Comparison of ENCODE assay signal across 23 mouse cellular contexts in the genomic region with DNA sequence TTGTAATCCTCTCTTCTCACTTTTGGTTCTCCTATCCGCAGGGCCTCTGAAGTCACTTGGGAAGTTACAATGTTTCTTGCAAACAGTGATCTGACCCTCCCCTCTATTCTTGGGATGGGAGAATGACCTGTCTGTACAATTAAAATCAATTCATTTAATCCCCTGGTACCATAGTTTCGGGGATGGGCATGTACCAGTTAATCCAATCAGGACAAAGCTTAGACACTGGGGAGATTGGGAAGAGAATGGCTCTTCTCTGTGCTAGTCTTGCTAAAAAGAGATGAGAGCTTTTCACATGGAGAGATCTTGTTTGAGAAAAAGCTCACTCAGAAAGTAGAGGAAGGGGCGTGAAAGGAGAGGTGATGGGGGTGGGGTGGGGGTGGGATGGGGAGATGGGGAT.
A peak's percentile ranks its signal among the peaks of the same experiment; 100 is the strongest.
DNase-seq lines count a peak whose midpoint lies in the region; ATAC-seq lines count a peak whose summit lies in the region.
"Had no signal": no experiment of that assay in that cellular context is flagged by ENCODE, and none has a peak within 500 bp of the region (broad histone marks: within the 10 kb centered on the region; RNA-seq: fewer than 3 reads in every experiment).

No protein-coding gene starts in this region.

- H3K27ac ChIP-seq in hindbrain, embryonic 10.5 days, result no peak overlapping the region
- no peak overlapping the region for H3K27ac ChIP-seq in hindbrain, embryonic 11.5 days (ENCODE audit: low read depth, low read length)
- no peak overlapping the region for H3K27ac ChIP-seq in hindbrain, embryonic 15.5 days (replicated peaks)
- no peak overlapping the region for H3K27ac ChIP-seq in midbrain, embryonic 12.5 days (replicated peaks)
- no peak overlapping the region for H3K27ac ChIP-seq in neural tube, embryonic 15.5 days (replicated peaks)
- H3K27ac ChIP-seq: embryonic facial prominence, embryonic 15.5 days; limb, embryonic 13.5 days; liver, embryonic 12.5 days had no signal

- H3K4me2 ChIP-seq in hindbrain, embryonic 11.5 days (replicated peaks; ENCODE audit: low read depth, low read length), result no peak overlapping the region
- H3K4me2 ChIP-seq in hindbrain, embryonic 15.5 days, result peak overlapping the region; percentile 58; the same call in 1 of the 2 replicates
- peak overlapping the region; percentile 58 for H3K4me2 ChIP-seq in midbrain, embryonic 12.5 days (replicated peaks)
- H3K4me2 ChIP-seq in neural tube, embryonic 15.5 days, result peak overlapping the region; percentile 54; the same call in 1 of the 2 replicates
- H3K4me2 ChIP-seq: liver, embryonic 12.5 days had no signal

- peak overlapping the region; percentile 39; the same call in 1 of the 2 replicates for H3K4me3 ChIP-seq in hindbrain, embryonic 10.5 days
- no peak overlapping the region for H3K4me3 ChIP-seq in hindbrain, embryonic 11.5 days (ENCODE audit: low read depth, low read length)
- no peak overlapping the region for H3K4me3 ChIP-seq in hindbrain, embryonic 15.5 days
- H3K4me3 ChIP-seq in midbrain, embryonic 12.5 days, result no peak overlapping the region
- no peak overlapping the region for H3K4me3 ChIP-seq in neural tube, embryonic 15.5 days (replicated peaks)
- H3K4me3 ChIP-seq: embryonic facial prominence, embryonic 15.5 days; limb, embryonic 13.5 days; liver, embryonic 12.5 days had no signal

- H3K9me3 ChIP-seq in hindbrain, embryonic 10.5 days, result no peaks in the 10 kb centered on the region
- H3K9me3 ChIP-seq in hindbrain, embryonic 11.5 days (ENCODE audit: control insufficient read depth, low read length), result no peaks in the 10 kb centered on the region
- H3K9me3 ChIP-seq in hindbrain, embryonic 15.5 days, result no peaks in the 10 kb centered on the region
- no peaks in the 10 kb centered on the region for H3K9me3 ChIP-seq in midbrain, embryonic 12.5 days
- H3K9me3 ChIP-seq in neural tube, embryonic 15.5 days (replicated peaks), result no peaks in the 10 kb centered on the region
- H3K9me3 ChIP-seq: embryonic facial prominence, embryonic 15.5 days; G1E; limb, embryonic 13.5 days; liver, embryonic 12.5 days had no signal

- no peaks in the 10 kb centered on the region for H3K36me3 ChIP-seq in hindbrain, embryonic 10.5 days
- H3K36me3 ChIP-seq in hindbrain, embryonic 11.5 days (ENCODE audit: control insufficient read depth, insufficient read depth, low read length), result no peaks in the 10 kb centered on the region
- no peaks in the 10 kb centered on the region for H3K36me3 ChIP-seq in hindbrain, embryonic 15.5 days
- no peaks in the 10 kb centered on the region for H3K36me3 ChIP-seq in midbrain, embryonic 12.5 days
- no peaks in the 10 kb centered on the region for H3K36me3 ChIP-seq in neural tube, embryonic 15.5 days
- H3K36me3 ChIP-seq: embryonic facial prominence, embryonic 15.5 days; G1E; limb, embryonic 13.5 days; liver, embryonic 12.5 days had no signal

- no peak for DNase-seq in hindbrain, embryonic 10.5 days (ENCODE audit: low spot score)
- DNase-seq in hindbrain, embryonic 11.5 days (ENCODE audit: low spot score), result no peak
- no peak for DNase-seq in embryo, embryonic 10 days (ENCODE audit: low spot score)
- no peak for DNase-seq in cerebellum, postnatal 14 days
- DNase-seq: B cell, adult 2 months; cerebellum, adult 11 months; cerebellum, adult 9-11 months; gastrocnemius, postnatal 14 days; heart, adult 11 months; kidney, postnatal 4 days; layer of hippocampus, adult 9-11 months; lung, adult 18-20 months; lung, postnatal 10 days; thymus, postnatal 36 days had no signal

- no peak for ATAC-seq in hindbrain, embryonic 11.5 days (ENCODE audit: low FRiP score)
- no peak for ATAC-seq in hindbrain, embryonic 15.5 days (ENCODE audit: low FRiP score, low read depth)
- ATAC-seq in midbrain, embryonic 12.5 days (ENCODE audit: low FRiP score, low read depth), result 0 out of 2 replicates have a peak, but pooled peaks have one; percentile 57
- no peak for ATAC-seq in neural tube, embryonic 15.5 days (ENCODE audit: low FRiP score)
- ATAC-seq: intestine, postnatal 0 days; liver, embryonic 12.5 days; Patski had no signal

- WGBS in hindbrain, embryonic 10.5 days, result 69% methylated on average over 3 of the region's 3 CpGs
- 74% methylated on average over 3 of the region's 3 CpGs for WGBS in hindbrain, embryonic 11.5 days
- 67% methylated on average over 3 of the region's 3 CpGs for WGBS in hindbrain, embryonic 15.5 days
- 21% methylated on average over 3 of the region's 3 CpGs for WGBS in midbrain, embryonic 12.5 days
- WGBS in neural tube, embryonic 15.5 days, result 69% methylated on average over 3 of the region's 3 CpGs

- peaks cover 11% of the 10 kb centered on the region for H3K27me3 ChIP-seq in hindbrain, embryonic 10.5 days (ENCODE audit: insufficient read depth, poor library complexity, severe bottlenecking)
- H3K27me3 ChIP-seq in hindbrain, embryonic 11.5 days (ENCODE audit: control insufficient read depth, insufficient read depth, low read length), result no peaks in the 10 kb centered on the region
- peaks cover 3% of the 10 kb centered on the region; the same call in 1 of the 2 replicates for H3K27me3 ChIP-seq in hindbrain, embryonic 15.5 days
- peaks cover 14% of the 10 kb centered on the region for H3K27me3 ChIP-seq in midbrain, embryonic 12.5 days
- no peaks in the 10 kb centered on the region for H3K27me3 ChIP-seq in neural tube, embryonic 15.5 days (replicated peaks)
- H3K27me3 ChIP-seq: embryonic facial prominence, embryonic 15.5 days; liver, embryonic 12.5 days had no signal

- H3K9ac ChIP-seq in hindbrain, embryonic 11.5 days (ENCODE audit: low read depth, low read length), result no peak overlapping the region
- no peak overlapping the region for H3K9ac ChIP-seq in hindbrain, embryonic 15.5 days
- no peak overlapping the region for H3K9ac ChIP-seq in midbrain, embryonic 12.5 days (replicated peaks)
- H3K9ac ChIP-seq in neural tube, embryonic 15.5 days (replicated peaks), result no peak overlapping the region
- H3K9ac ChIP-seq: embryonic facial prominence, embryonic 15.5 days; limb, embryonic 13.5 days; liver, embryonic 12.5 days had no signal

- peaks cover 12% of the 10 kb centered on the region for H3K4me1 ChIP-seq in hindbrain, embryonic 10.5 days (replicated peaks)
- H3K4me1 ChIP-seq in hindbrain, embryonic 11.5 days (replicated peaks; ENCODE audit: control insufficient read depth, insufficient read depth, low read length), result no peaks in the 10 kb centered on the region
- H3K4me1 ChIP-seq in hindbrain, embryonic 15.5 days (replicated peaks), result peaks cover 9% of the 10 kb centered on the region
- peaks cover 15% of the 10 kb centered on the region for H3K4me1 ChIP-seq in midbrain, embryonic 12.5 days
- H3K4me1 ChIP-seq in neural tube, embryonic 15.5 days, result peaks cover 6% of the 10 kb centered on the region; the same call in 1 of the 2 replicates
- H3K4me1 ChIP-seq: limb, embryonic 13.5 days; liver, embryonic 12.5 days had no signal
